Mouse (Mus musculus): ENCODE results near the gene Olfr727. TPM values are rescaled to one million over a fixed set of nuclear protein-coding genes. Genes with fewer than 3 reads are reported as not detected.

Gene Olfr727
- polyA plus RNA-seq (2011; ENCODE audit: insufficient read depth, insufficient read length, low read depth, missing spikeins), result not detected in 2 replicates

DNA sequence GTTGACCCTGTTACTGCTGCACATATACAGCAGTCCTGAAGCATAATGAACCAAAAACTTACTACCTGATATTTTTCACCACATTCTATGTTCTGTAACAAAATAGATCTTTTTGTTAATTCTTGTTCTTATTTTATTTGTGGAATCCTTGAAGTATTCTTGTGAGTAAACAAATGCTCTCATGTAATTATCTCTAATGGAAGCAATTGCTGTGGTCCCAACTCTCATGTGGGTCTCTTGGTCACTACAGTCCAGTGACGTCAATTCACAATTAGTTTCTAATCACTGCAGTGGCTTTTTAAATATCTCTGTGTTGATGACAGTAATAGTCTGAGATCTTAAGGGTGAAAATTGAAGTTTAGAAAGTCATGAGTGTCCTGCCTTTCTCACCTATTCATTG is at the start of gene Olfr727:
Gene Olfr727, plus strand, starts transcription at position 301 of the 400 bp plus-strand sequence.
- TF ChIP-seq CTCF (IDR thresholded peaks at IDR 0.05; ENCODE audit: low read depth, low read length) (no peak), POLR2A (IDR thresholded peaks at IDR 0.05; ENCODE audit: insufficient read depth, low read length) (no peak), EP300 (IDR thresholded peaks at IDR 0.05; ENCODE audit: insufficient read depth, low read depth, low read length) (no peak)
- no peak within 1 kb of the TSS for H3K9ac ChIP-seq (ENCODE audit: low read depth, poor library complexity, severe bottlenecking)
- H3K27ac ChIP-seq (ENCODE audit: insufficient read depth, low read length), result no peak within 1 kb of the TSS
- no peaks in the 10 kb centered on the region for H3K36me3 ChIP-seq (ENCODE audit: control insufficient read depth, insufficient read depth, low read length, poor library complexity, severe bottlenecking)
- H3K27me3 ChIP-seq (ENCODE audit: control insufficient read depth, insufficient read depth, low read length, poor library complexity, severe bottlenecking), result no peaks in the 10 kb centered on the region
- no peaks in the 10 kb centered on the region for H3K9me3 ChIP-seq (replicated peaks; ENCODE audit: control insufficient read depth, insufficient read depth, low read length, poor library complexity, severe bottlenecking)
- H3K4me3 ChIP-seq (ENCODE audit: low read depth, low read length), result no peak within 1 kb of the TSS
- no peaks in the 10 kb centered on the region for H3K4me1 ChIP-seq (ENCODE audit: control insufficient read depth, insufficient read depth, low read length)

DNA sequence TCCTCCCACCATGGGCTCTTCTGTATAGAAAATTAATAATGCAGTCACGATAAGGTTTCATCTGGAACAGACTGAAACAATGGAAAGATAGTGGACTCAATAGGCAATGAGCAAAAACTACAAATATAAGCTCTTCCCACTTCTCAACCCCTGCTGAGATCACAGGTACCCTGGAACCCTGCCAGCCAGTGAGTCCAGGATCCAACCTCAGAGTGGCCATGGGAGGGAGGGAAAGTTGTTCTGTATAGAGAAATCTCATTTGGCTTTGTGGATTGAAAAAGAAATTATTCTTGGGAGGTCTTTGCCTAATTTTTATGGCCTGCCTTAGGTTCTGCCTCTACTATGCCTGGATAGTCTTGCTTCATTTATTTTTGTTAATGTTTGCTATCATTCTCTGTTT is 32.1 kb upstream of the Olfr727 start, which contains the start of gene Olfr726:
Gene Olfr726, minus strand, starts transcription at position 101 of the 400 bp plus-strand sequence.
- TF ChIP-seq EP300 (IDR thresholded peaks at IDR 0.05; ENCODE audit: insufficient read depth, low read depth, low read length) (no peak), POLR2A (IDR thresholded peaks at IDR 0.05; ENCODE audit: insufficient read depth, low read length) (no peak), CTCF (IDR thresholded peaks at IDR 0.05; ENCODE audit: low read depth, low read length) (no peak)
- Histone ChIP-seq H3K4me1 (ENCODE audit: control insufficient read depth, insufficient read depth, low read length) (no peaks in the 10 kb centered on the region), H3K9ac (ENCODE audit: low read depth, poor library complexity, severe bottlenecking) (no peak within 1 kb of the TSS), H3K27me3 (ENCODE audit: control insufficient read depth, insufficient read depth, low read length, poor library complexity, severe bottlenecking) (no peaks in the 10 kb centered on the region), H3K36me3 (ENCODE audit: control insufficient read depth, insufficient read depth, low read length, poor library complexity, severe bottlenecking) (no peaks in the 10 kb centered on the region), H3K9me3 (replicated peaks; ENCODE audit: control insufficient read depth, insufficient read depth, low read length, poor library complexity, severe bottlenecking) (no peaks in the 10 kb centered on the region), H3K4me3 (ENCODE audit: low read depth, low read length) (no peak within 1 kb of the TSS), H3K27ac (ENCODE audit: insufficient read depth, low read length) (no peak within 1 kb of the TSS)

DNA sequence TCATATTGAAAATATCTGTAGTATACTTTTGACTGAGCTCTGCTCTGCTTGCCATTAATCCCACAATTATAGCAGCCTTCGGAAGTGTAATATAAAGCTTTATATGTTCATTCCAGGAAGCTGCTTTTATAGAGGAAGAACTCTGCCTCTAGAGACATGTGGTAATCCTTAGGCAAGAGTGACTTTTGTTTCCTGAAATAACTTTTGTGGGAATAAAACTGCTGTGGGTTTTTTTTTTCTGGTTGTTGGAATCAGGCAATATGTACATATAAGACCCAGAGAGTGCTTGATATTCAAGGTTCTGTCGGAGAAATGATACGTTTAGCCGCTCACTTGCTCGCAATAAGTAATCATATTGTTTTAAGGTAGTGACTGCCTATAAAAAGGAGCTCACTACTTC is 19.6 kb downstream of the Olfr727 start, which contains the start of gene Olfr728:
Gene Olfr728, minus strand, starts transcription at position 101 of the 400 bp plus-strand sequence.
- H3K27ac ChIP-seq (ENCODE audit: insufficient read depth, low read length), result no peak within 1 kb of the TSS
- no peaks in the 10 kb centered on the region for H3K27me3 ChIP-seq (ENCODE audit: control insufficient read depth, insufficient read depth, low read length, poor library complexity, severe bottlenecking)
- H3K36me3 ChIP-seq (ENCODE audit: control insufficient read depth, insufficient read depth, low read length, poor library complexity, severe bottlenecking), result no peaks in the 10 kb centered on the region
- no peaks in the 10 kb centered on the region for H3K4me1 ChIP-seq (ENCODE audit: control insufficient read depth, insufficient read depth, low read length)
- H3K9me3 ChIP-seq (replicated peaks; ENCODE audit: control insufficient read depth, insufficient read depth, low read length, poor library complexity, severe bottlenecking), result no peaks in the 10 kb centered on the region
- no peak within 1 kb of the TSS for H3K9ac ChIP-seq (ENCODE audit: low read depth, poor library complexity, severe bottlenecking)
- TF ChIP-seq POLR2A (IDR thresholded peaks at IDR 0.05; ENCODE audit: insufficient read depth, low read length), result no peak
- TF ChIP-seq EP300 (IDR thresholded peaks at IDR 0.05; ENCODE audit: insufficient read depth, low read depth, low read length), result no peak
- TF ChIP-seq CTCF (IDR thresholded peaks at IDR 0.05; ENCODE audit: low read depth, low read length), result no peak
- H3K4me3 ChIP-seq (ENCODE audit: low read depth, low read length), result no peak within 1 kb of the TSS

DNA sequence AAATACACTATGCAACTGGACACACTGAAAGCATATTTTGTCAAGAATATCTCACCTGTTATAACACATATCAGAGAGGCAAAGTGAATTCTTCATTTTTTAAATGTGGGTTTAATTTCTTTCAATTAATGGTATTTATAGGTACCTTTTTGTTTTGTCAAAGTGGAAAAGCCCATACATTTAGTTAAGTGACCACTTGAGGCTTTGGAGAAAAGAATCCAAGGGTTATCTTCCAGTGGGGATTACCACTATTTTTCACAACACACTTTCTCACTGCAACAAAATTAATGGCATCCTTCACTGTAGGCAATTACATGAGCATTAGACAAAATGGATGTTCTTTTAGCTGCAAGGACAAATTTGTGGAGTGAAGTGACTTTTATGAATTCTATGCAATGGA is 29.8 kb downstream of the Olfr727 start, which contains the start of gene Olfr729:
Gene Olfr729, minus strand, starts transcription at position 101 of the 400 bp plus-strand sequence.
- no peak within 1 kb of the TSS for H3K27ac ChIP-seq (ENCODE audit: insufficient read depth, low read length)
- H3K4me1 ChIP-seq (ENCODE audit: control insufficient read depth, insufficient read depth, low read length), result no peaks in the 10 kb centered on the region
- no peaks in the 10 kb centered on the region for H3K27me3 ChIP-seq (ENCODE audit: control insufficient read depth, insufficient read depth, low read length, poor library complexity, severe bottlenecking)
- H3K9ac ChIP-seq (ENCODE audit: low read depth, poor library complexity, severe bottlenecking), result no peak within 1 kb of the TSS
- H3K9me3 ChIP-seq (replicated peaks; ENCODE audit: control insufficient read depth, insufficient read depth, low read length, poor library complexity, severe bottlenecking), result no peaks in the 10 kb centered on the region
- TF ChIP-seq POLR2A (IDR thresholded peaks at IDR 0.05; ENCODE audit: insufficient read depth, low read length), result no peak
- TF ChIP-seq CTCF (IDR thresholded peaks at IDR 0.05; ENCODE audit: low read depth, low read length), result no peak
- TF ChIP-seq EP300 (IDR thresholded peaks at IDR 0.05; ENCODE audit: insufficient read depth, low read depth, low read length), result no peak
- H3K4me3 ChIP-seq (ENCODE audit: low read depth, low read length), result no peak within 1 kb of the TSS
- H3K36me3 ChIP-seq (ENCODE audit: control insufficient read depth, insufficient read depth, low read length, poor library complexity, severe bottlenecking), result no peaks in the 10 kb centered on the region

Other genes with a start within 250 kb of the Olfr727 start
- gene Olfr722, start 221.2 kb upstream of the Olfr727 start, polyA plus RNA-seq (2011; ENCODE audit: insufficient read depth, insufficient read length, low read depth, missing spikeins), result not detected in 2 replicates
- gene Olfr723, start 191.4 kb upstream of the Olfr727 start, polyA plus RNA-seq (2011; ENCODE audit: insufficient read depth, insufficient read length, low read depth, missing spikeins), result not detected in 2 replicates
- gene Olfr724, start 159.9 kb upstream of the Olfr727 start, polyA plus RNA-seq (2011; ENCODE audit: insufficient read depth, insufficient read length, low read depth, missing spikeins), result not detected in 2 replicates
- gene Olfr725, start 82.8 kb upstream of the Olfr727 start, polyA plus RNA-seq (2011; ENCODE audit: insufficient read depth, insufficient read length, low read depth, missing spikeins), result not detected in 2 replicates
- gene Olfr726, start 32.2 kb upstream of the Olfr727 start, polyA plus RNA-seq (2011; ENCODE audit: insufficient read depth, insufficient read length, low read depth, missing spikeins), result not detected in 2 replicates
- gene Olfr728, start 19.5 kb downstream of the Olfr727 start, polyA plus RNA-seq (2011; ENCODE audit: insufficient read depth, insufficient read length, low read depth, missing spikeins), result not detected in 2 replicates
- gene Olfr729, start 29.7 kb downstream of the Olfr727 start, polyA plus RNA-seq (2011; ENCODE audit: insufficient read depth, insufficient read length, low read depth, missing spikeins), result 0.13 TPM in 1 of 2 replicates, not detected in the other
- gene Olfr730, start 65.0 kb downstream of the Olfr727 start, polyA plus RNA-seq (2011; ENCODE audit: insufficient read depth, insufficient read length, low read depth, missing spikeins), result not detected in 2 replicates
- gene Olfr731, start 118.7 kb downstream of the Olfr727 start, polyA plus RNA-seq (2011; ENCODE audit: insufficient read depth, insufficient read length, low read depth, missing spikeins), result not detected in 2 replicates
- gene Olfr732, start 161.0 kb downstream of the Olfr727 start, polyA plus RNA-seq (2011; ENCODE audit: insufficient read depth, insufficient read length, low read depth, missing spikeins), result not detected in 2 replicates
- not detected in 2 replicates for gene Olfr733, start 178.3 kb downstream of the Olfr727 start, polyA plus RNA-seq (2011; ENCODE audit: insufficient read depth, insufficient read length, low read depth, missing spikeins)
- not detected in 2 replicates for gene Olfr734, start 203.6 kb downstream of the Olfr727 start, polyA plus RNA-seq (2011; ENCODE audit: insufficient read depth, insufficient read length, low read depth, missing spikeins)
- gene Olfr735, start 225.7 kb downstream of the Olfr727 start, polyA plus RNA-seq (2011; ENCODE audit: insufficient read depth, insufficient read length, low read depth, missing spikeins), result not detected in 2 replicates
- not detected in 2 replicates for gene Tlr11, start 234.7 kb downstream of the Olfr727 start, polyA plus RNA-seq (2011; ENCODE audit: insufficient read depth, insufficient read length, low read depth, missing spikeins)

All from ES-Bruce4 (cell line).